8 mouse cellular contexts compared by ENCODE assay signal in genomic region chr8:61589972-61590391, GRCm38 (mm10).
A peak's percentile ranks its signal among the peaks of the same experiment; 100 is the strongest.
DNase-seq lines count a peak whose midpoint lies in the region; ATAC-seq and TF ChIP-seq lines count a peak whose summit lies in the region.

No protein-coding gene starts in this region.

- H3K4me2 ChIP-seq in forebrain, embryonic 13.5 days = peak overlapping the region; percentile 71
- peak overlapping the region; percentile 81 for H3K4me2 ChIP-seq in intestine, postnatal 0 days (replicated peaks; ENCODE audit: low read depth)
- peak overlapping the region; percentile 88 for H3K4me2 ChIP-seq in lung, postnatal 0 days (replicated peaks; ENCODE audit: low read depth, low read length)

- peak overlapping the region; percentile 51 for H3K9ac ChIP-seq in forebrain, embryonic 13.5 days
- peak overlapping the region; percentile 50 for H3K9ac ChIP-seq in intestine, postnatal 0 days (ENCODE audit: low read depth, low read length)
- H3K9ac ChIP-seq in lung, postnatal 0 days (replicated peaks; ENCODE audit: low read depth) = peak overlapping the region; percentile 46

- 1% methylated on average over 11 of the region's 11 CpGs for WGBS in forebrain, embryonic 13.5 days
- WGBS in intestine, postnatal 0 days = 8% methylated on average over 11 of the region's 11 CpGs
- WGBS in lung, postnatal 0 days = 6% methylated on average over 11 of the region's 11 CpGs

- peaks cover 25% of the 10 kb centered on the region for H3K4me1 ChIP-seq in forebrain, embryonic 13.5 days
- peaks cover 5% of the 10 kb centered on the region; the same call in 1 of the 2 replicates for H3K4me1 ChIP-seq in intestine, postnatal 0 days (replicated peaks; ENCODE audit: control insufficient read depth, insufficient read depth, low read length)
- H3K4me1 ChIP-seq in lung, postnatal 0 days (ENCODE audit: insufficient read depth, low read depth, low read length) = no peaks in the 10 kb centered on the region

- ATAC-seq in forebrain, embryonic 13.5 days = peak; percentile 34
- peak; percentile 56 for ATAC-seq in intestine, postnatal 0 days
- peak; percentile 17 for ATAC-seq in lung, postnatal 0 days
- no peak for ATAC-seq in granulocyte monocyte progenitor cell, adult 5-6 weeks (replicated peaks; ENCODE audit: poor library complexity, severe bottlenecking)

- intact Hi-C loops in left cerebral cortex, postnatal 36 days (cut with DNase I) = no loop called here
- intact Hi-C loops in left cerebral cortex, postnatal 14 days (cut with DNase I) = no loop called here

- peak overlapping the region; percentile 57 for H3K4me3 ChIP-seq in forebrain, embryonic 13.5 days
- peak overlapping the region; percentile 82 for H3K4me3 ChIP-seq in intestine, postnatal 0 days (ENCODE audit: low read depth, low read length)
- peak overlapping the region; percentile 65 for H3K4me3 ChIP-seq in lung, postnatal 0 days (ENCODE audit: low read depth, low read length)

- peak; percentile 7 for DNase-seq in ovary, postnatal 36 days (ENCODE audit: low spot score)
- DNase-seq in ovary, adult 18-20 months (ENCODE audit: low spot score) = no peak
- no peak for DNase-seq in lung, postnatal 0 days (ENCODE audit: low spot score)
- no peak for DNase-seq in left cerebral cortex, postnatal 36 days (ENCODE audit: low spot score in 2 of 2)
- no peak for DNase-seq in left cerebral cortex, postnatal 14 days (ENCODE audit: low spot score in 2 of 2)

- no peak for TF ChIP-seq EP300 in lung, postnatal 0 days (IDR thresholded peaks at IDR 0.05)

- no peak overlapping the region for H3K27ac ChIP-seq in forebrain, embryonic 13.5 days
- H3K27ac ChIP-seq in intestine, postnatal 0 days (ENCODE audit: low read depth, low read length) = peak overlapping the region; percentile 57
- H3K27ac ChIP-seq in lung, postnatal 0 days (ENCODE audit: low read length) = peak overlapping the region; percentile 77

- H3K36me3 ChIP-seq in forebrain, embryonic 13.5 days (ENCODE audit: poor library complexity, severe bottlenecking) = no peaks in the 10 kb centered on the region
- no peaks in the 10 kb centered on the region; the same call in 1 of the 2 replicates for H3K36me3 ChIP-seq in intestine, postnatal 0 days (ENCODE audit: control insufficient read depth, insufficient read depth)
- H3K36me3 ChIP-seq in lung, postnatal 0 days (ENCODE audit: insufficient read depth, low read length) = no peaks in the 10 kb centered on the region

- H3K27me3 ChIP-seq in forebrain, embryonic 13.5 days = no peaks in the 10 kb centered on the region
- H3K27me3 ChIP-seq in intestine, postnatal 0 days (replicated peaks; ENCODE audit: control insufficient read depth, insufficient read depth, low read length) = no peaks in the 10 kb centered on the region
- H3K27me3 ChIP-seq in lung, postnatal 0 days (replicated peaks; ENCODE audit: insufficient read depth, low read length) = no peaks in the 10 kb centered on the region

- H3K9me3 ChIP-seq in forebrain, embryonic 13.5 days (replicated peaks) = no peaks in the 10 kb centered on the region
- H3K9me3 ChIP-seq in intestine, postnatal 0 days (ENCODE audit: control insufficient read depth) = no peaks in the 10 kb centered on the region
- H3K9me3 ChIP-seq in lung, postnatal 0 days (ENCODE audit: low read length) = no peaks in the 10 kb centered on the region

- no peak for TF ChIP-seq CTCF in intestine, postnatal 0 days (IDR thresholded peaks at IDR 0.05; ENCODE audit: low read depth)
- TF ChIP-seq CTCF in lung, postnatal 0 days (IDR thresholded peaks at IDR 0.05) = no peak
